Mouse (Mus musculus) activated CD4-positive, CD25-positive, alpha-beta regulatory T cell, adult 4 months (primary cell): ENCODE measurements around the gene Tent5d. TPM values are rescaled to one million over a fixed set of nuclear protein-coding genes. Genes with fewer than 3 reads are reported as not detected.

Experiments used
- ATAC-seq: one replicate; pipeline ENCODE4 v1.8.0; 2017
- polyA plus RNA-seq, 2 experiments: library from polyadenylated mRNA; unstranded; fragments of 100-300 nt; shearing (Covaris generic); gene quantifications; one replicate each; pipeline ENCODE4 v1.2.1; 2017

The Tent5d gene
- under 1 TPM in 1 of 2 experiments, not detected in 1; 0.50 TPM for polyA plus RNA-seq

- ATAC-seq: no peak
Measured at GRCm38 (mm10) chrX:107792290-107792689, at the start of gene Tent5d. Tent5d (plus strand) TSS chrX:107792590.

- ATAC-seq: no peak
Measured at GRCm38 (mm10) chrX:107767896-107768295, 24.5 kb upstream of the Tent5d start.

GRCm38 (mm10) chrX:107790136-107790535 is 2.3 kb upstream of the Tent5d start:
- ATAC-seq: no peak

- ATAC-seq: no peak
Measured at GRCm38 (mm10) chrX:107790750-107791493, 1.5 kb upstream of the Tent5d start.

- ATAC-seq: no peak
Measured at GRCm38 (mm10) chrX:107795785-107796184, 3.4 kb downstream of the Tent5d start.

- no peak for ATAC-seq
Measured at GRCm38 (mm10) chrX:107796919-107797318, 4.5 kb downstream of the Tent5d start.

- ATAC-seq: no peak
Measured at GRCm38 (mm10) chrX:107812120-107812519, 19.7 kb downstream of the Tent5d start.

GRCm38 (mm10) chrX:107815502-107816217 is 23.3 kb downstream of the Tent5d start:
- peak; percentile 6 for ATAC-seq

GRCm38 (mm10) chrX:107816218-107816554 is 23.8 kb downstream of the Tent5d start, which contains the start of gene 2610002M06Rik:
2610002M06Rik (minus strand) TSS chrX:107816334.
- peak; percentile 98 for ATAC-seq

GRCm38 (mm10) chrX:107816726-107817125 is 24.3 kb downstream of the Tent5d start:
- ATAC-seq: no peak

- no peak for ATAC-seq
Measured at GRCm38 (mm10) chrX:107858165-107858564, 65.8 kb downstream of the Tent5d start.

Other genes with a start within 250 kb of the Tent5d start
- gene Tbx22, start 124.6 kb upstream of the Tent5d start, polyA plus RNA-seq: under 1 TPM in 1 of 2 experiments, not detected in 1; 0.15 TPM
- gene 2610002M06Rik, start 23.7 kb downstream of the Tent5d start, polyA plus RNA-seq: 10 to 100 TPM; 20.2 to 21.8 TPM
- gene Gm732, start 155.9 kb downstream of the Tent5d start, polyA plus RNA-seq: not detected